Mouse (Mus musculus): ENCODE data around the gene Gm21188.
"Not testable (repeated sequence)": the region's sequence is repeated elsewhere in the genome, so short reads cannot be mapped to it uniquely, and the experiment has no call there.

The Gm21188 gene

DNA sequence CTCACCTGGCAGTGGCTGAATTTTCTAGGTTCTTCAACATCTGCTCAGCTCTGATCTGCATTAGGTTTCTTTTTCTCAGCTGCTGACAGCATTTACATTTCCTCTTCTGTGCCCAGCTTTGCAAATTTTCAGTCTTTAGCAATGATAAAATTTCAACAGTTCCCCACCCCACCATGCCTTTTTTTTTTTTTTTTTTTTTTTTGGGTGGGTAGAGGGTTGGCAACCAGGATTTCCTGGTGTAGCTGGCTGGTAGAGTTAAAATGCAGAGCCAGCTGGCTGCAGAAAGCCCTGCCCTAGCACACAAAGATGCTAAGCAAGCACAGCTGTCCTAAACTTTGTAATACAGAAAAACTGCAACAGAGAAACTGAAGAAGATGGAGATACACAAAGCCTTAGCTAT lies at the start of gene Gm21188:
Gm21188 (minus strand) TSS at position 110 of the 400 bp plus-strand sequence.
- not testable (repeated sequence) for DNase-seq

DNA sequence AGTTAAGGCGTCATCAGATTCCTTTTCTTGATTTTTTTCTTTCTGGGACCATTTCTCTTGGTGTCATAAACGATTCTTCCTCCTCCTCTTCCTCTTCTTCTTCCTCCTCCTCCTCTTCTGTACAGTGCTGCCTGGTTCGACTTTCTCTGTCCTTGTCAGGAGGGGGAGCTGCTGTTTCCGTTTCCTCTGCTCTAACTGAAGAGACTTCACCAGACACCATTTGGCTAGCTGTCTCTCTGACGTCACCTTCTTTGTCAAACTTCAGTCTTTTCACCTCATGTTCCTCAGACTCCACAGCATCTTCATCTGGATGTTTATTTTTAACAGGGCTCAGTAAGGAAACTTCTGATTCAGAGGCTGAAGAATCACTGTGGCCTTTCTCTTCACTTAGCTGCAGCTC lies 47.3 kb upstream of the Gm21188 start:
- not testable (repeated sequence) for DNase-seq

DNA sequence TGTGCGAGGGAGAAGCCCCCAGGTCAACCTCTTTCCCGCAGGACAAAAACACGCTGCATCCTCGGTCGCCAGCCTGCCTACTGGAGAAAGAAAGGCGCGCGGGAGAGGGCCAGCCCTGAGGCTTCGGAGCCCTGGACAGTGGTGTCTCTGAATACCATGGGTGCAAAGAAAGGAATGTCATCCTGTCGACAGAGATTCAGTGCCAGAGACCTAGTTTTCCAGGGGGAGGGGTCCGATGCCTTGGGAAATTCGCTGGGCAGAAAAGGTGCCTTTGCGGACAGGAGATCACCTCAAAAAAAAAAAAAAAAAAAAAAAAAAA lies 44.9 kb upstream of the Gm21188 start:
- not testable (repeated sequence) for DNase-seq

DNA sequence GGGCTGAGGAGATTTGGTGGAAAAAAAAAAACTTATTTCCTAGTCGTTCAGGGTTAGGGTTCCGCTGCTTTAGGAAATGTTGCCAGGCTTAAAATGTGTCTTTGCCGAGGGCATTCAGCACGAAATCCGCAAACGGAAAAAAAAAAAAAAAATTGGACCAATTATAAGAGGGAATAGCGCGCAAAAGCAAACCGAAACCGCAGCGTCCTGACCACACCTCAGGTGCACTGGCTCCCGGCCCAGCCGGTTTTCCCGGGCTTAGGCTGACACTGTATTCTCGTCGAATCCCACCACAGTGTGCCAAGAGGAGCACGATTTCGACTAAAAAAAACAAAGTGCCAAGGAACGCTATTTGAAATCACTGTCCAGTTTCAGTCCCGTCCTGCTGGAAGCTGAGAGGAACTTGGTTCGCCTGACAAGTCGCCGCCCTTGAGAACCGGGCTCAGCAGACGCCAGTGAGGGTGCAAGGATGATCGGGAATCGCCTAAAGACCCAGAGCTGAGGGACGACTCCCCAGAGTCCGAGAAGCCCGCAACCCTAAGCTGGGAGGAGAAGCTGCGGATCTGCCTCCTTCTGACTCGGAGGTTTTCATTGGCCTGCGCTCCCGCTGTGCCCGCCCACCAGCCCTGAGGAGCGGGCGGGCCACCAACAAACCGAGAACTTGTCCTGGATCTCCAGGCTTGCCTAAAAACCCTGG lies 44.4 kb upstream of the Gm21188 start:
- peak; percentile 5 for DNase-seq

DNA sequence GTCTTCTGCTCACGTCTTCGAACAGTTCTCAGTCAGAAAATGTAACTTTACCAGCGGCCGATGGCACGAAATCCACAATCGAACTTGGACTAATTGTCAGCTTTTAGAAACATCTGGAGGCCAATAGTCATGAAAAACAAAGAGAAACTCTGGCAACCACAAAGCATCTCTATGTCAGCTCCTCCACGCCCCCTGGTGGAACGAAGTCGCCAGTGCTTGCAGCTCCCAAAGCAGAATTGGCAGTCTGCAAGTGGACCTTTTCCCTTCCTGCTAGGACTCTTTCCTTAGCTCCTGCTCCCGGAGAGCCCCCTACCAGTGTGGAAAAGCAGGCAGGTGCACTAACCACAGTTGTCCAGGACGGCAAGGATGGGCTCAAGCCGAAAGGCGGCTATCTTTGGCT lies 41.0 kb upstream of the Gm21188 start:
- not testable (repeated sequence) for DNase-seq

DNA sequence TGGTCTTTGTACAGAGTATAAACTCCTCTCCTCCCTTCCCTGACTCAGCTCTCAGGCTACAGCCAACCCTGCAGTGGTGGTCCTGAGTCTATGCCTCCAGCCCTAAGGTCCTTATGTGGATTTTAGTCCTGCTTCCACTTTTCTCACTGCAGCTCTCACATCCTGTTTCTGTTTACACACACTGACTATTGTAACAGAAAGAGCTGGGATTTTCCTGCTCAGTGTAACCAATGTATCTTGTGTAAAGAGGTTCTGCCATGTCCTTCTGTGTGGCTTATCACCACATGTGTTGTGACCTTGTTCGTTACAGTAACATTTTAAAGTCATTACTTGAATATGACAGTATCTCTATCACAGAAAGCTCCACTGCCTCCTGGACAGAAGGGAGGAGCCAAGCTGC lies 27.6 kb upstream of the Gm21188 start:
- not testable (repeated sequence) for DNase-seq

DNA sequence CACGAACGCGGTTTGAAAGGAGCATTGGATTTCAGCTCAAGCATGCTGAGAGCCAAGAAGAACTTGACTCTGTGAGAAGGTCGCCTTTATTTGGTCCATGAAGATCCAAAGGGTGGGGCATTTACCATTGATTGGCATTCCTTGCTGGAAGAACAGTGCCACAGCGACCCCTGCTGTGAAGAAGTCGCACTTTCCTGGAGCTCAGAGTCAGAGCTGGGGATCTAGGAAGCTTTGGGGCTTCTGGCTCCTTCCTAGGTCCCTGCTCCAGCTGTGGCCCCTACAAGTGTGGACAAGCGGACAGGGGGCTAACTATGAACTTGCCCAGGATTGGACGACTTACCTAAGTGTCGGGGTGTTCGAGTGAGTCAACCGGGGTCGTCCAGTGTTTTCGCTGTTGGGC lies 18.9 kb upstream of the Gm21188 start:
- DNase-seq: not testable (repeated sequence)

DNA sequence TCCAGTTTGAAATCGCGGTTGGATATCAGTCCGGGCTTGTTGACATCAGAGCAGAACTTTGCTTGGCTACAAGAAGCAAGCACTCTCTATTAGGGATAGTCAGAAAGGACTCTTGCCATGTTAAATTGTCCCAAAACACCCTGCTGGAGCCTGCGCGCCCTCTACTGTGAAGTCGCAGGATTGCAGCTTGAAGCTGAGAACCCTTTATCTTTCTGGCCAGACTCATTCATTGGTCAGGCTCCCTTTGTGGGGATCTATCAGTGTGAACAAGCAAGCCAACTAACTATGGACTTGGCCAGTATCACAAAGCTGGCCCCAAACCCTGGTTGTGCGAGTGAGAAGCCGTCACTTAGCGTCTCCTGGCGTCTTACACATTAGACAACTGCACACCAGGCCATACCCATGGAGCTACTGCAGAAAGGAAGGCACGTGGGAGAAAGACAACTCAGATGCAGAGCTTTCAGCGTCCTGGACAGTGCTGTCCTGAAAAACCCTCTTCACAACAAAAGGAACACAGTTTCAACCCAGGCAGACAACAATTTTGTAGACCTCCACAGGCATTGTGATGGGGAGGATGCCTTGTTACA lies 18.1 kb upstream of the Gm21188 start:
- not testable (repeated sequence) for DNase-seq

DNA sequence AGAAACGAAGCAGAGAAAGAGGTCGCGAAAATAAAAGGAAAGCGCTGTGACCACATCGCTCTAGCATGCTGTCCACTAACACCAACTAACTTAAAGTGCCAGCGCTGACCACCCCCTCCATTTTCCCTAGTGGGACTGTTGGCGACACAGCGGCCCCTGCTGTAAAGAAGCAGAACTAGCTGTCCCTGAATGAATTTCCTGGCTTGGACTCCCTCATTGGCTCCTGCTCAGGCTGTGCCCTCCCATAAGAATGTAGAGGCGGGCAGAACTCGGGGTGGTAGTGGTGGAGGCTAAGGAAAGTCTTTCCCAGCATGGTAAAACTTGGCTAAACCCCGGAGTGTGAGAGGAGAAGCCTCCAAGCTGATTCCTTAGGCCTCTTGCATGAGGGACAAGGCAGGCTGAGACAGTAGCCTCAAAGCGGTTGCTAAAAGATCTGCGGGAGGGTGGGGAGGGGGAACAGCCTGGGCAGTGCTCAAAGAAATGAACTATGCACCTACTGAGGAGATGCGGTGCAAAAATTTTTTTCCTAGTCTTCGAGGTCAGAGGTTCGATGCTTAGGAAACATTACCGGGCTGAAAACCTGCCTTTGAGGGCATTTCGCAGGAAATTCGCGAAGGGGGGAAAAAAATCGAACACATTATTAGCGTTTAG lies 11.6 kb upstream of the Gm21188 start:
- not testable (repeated sequence) for DNase-seq

DNA sequence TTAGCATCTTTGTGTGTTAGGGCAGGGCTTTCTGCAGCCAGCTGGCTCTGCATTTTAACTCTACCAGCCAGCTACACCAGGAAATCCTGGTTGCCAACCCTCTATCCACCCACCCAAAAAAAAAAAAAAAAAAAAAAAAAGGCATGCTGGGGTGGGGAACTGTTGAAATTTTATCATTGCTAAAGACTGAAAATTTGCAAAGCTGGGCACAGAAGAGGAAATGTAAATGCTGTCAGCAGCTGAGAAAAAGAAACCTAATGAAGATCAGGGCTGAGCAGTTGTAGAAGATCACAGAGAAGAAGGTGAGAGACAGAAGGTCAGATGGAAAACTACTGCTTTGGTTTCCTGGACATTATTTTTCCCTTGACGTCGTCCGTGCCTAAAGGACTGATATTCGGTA lies 10.9 kb upstream of the Gm21188 start:
- DNase-seq: not testable (repeated sequence)

DNA sequence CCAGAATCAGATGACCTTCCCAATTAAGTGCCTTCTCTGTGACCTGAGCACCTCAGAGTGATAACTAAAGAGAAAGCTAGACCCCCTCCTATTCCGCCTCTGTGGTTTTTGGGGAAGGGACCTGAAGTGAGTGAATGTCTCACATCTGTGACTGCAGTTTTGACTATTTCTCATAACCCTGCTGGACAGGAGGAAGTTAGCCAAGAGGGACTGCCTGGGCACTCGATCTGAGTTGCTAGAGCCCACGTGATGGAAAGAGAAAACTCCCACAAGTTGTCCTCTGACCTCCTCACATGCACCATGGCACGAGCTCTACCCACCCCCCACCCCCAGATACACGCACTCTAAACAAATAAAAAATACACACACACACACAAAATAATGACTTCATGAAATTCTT lies 3.4 kb downstream of the Gm21188 start:
- DNase-seq: not testable (repeated sequence)

DNA sequence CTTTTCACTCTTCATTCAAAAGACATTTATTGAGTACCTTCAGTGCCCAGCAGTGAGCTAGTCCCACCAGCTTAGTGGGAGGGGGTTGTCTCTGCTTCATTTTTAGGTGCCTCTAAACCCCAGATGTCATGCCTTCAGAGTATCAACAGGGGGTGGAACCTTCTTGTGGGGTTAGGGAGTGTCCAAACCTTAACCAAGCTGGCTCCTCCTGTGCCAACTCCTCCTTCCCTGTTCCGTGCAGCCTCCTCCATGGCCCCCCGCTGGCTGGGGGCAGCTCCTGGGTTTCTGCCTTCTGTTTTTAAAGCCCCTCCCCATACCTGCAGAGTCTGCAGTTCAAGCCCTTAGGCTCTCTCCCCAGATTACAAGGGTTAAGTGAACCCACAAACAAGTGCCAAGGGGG lies 3.8 kb downstream of the Gm21188 start:
- DNase-seq: not testable (repeated sequence)

DNA sequence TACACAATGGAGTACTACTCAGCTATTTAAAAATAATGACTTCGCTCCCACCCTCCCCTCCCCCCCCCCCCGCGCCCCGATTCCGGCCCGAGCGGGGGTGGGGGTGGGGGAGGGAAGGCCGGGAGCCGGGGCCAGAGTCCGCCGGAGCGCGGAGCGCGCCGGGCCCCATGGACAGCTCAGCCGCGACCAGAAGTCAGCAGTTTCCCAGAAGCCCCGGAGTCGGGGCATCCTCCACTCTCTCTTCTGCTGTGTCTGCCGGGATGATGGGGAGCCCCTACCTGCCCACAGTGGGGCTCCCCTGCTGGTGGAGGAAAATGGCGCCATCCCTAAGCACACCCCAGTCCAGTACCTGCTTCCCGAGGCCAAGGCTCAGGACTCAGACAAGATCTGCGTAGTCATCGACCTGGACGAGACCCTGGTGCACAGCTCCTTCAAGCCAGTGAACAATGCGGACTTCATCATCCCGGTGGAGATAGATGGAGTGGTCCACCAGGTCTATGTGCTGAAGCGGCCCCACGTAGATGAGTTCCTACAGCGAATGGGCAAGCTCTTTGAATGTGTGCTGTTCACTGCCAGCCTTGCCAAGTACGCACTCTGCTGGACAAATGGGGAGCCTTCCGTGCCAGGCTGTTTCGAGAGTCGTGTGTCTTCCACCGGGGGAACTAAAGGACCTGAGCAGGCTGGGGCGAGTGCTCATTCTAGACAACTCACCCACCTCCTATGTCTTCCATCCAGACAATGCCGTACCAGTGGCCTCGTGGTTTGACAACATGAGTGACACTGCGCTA lies 5.4 kb downstream of the Gm21188 start:
- not testable (repeated sequence) for DNase-seq

DNA sequence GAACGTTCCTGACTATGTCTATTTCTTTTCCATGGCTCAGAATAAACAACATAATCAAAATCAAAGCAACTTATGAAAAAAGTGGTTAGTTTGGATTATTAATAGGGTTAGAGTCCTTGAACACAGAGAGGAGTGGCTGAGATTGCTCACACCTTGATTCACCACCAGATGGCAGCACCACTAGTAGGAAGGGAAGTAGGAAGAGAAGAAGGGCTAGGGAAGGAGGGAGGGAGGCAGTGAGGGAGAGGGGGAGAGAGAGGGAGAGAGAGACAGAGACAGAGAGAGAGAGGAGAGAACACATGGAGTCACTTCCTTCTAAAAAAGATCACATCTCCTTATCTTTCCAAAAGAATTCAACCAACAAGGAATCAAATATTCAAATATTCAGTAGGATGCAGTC lies 10.8 kb downstream of the Gm21188 start:
- DNase-seq: not testable (repeated sequence)

DNA sequence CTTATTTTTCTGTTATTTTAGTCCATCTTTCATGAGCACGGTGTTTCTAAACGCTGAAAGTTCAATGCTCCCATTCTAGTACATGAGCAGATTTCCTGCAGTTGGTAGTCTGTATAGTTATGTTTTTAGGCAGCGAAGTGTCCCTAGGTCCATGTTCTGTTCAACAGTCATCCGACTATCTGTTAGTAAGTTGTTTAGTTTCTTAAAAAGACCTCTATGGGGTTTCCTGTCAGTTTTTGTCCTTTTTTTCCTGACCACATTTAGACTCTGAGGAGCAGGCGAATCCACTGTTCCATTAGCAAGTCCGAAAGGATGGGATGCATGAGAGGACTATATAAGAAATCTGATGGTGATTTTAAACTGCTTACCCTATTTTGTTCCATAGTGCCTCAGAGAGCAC lies 14.1 kb downstream of the Gm21188 start:
- DNase-seq: not testable (repeated sequence)

DNA sequence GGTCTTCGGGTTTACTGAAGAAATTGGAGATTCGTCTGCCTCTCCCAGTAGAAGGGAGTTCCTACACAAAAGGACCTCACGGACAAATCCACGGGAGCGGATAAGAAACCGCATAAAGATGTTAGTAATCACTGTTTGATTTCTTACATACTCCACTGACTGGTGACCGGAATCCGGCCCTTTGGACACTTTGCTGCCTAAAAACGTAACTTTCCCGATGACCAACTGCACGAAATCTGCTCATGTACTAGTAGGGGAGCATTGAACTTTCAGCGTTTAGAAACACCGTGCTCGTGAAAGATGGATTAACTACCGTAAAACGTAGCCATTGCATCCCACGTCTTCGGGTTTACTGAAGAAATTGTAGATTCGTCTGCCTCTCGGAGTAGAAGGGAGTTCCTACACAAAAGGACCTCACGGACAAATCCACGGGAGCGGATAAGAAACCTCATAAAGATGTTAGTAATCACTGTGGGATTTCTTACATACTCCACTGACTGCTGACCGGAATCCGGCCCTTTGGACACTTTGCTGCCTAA lies 15.3 kb downstream of the Gm21188 start:
- DNase-seq: peak; percentile 35

DNA sequence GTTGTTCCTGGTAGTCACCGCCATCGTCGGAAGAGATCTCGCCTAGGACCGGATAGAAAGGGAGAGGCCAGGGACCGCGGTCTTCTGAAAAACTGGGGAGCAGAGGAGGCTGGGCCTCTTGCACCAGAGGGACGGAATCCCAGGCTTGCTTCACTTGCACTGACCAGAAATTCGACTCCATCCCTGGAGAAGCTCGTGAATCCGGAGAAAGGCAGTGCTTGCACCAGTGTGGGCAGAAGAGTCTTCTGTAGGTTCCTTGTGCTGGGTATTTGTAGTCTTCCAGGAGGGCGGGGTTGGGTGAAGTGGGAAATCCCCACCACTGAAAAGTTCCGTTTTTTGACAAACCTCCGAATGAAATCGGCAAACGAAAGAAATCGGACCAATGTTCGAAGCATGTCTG lies 16.8 kb downstream of the Gm21188 start:
- not testable (repeated sequence) for DNase-seq

DNA sequence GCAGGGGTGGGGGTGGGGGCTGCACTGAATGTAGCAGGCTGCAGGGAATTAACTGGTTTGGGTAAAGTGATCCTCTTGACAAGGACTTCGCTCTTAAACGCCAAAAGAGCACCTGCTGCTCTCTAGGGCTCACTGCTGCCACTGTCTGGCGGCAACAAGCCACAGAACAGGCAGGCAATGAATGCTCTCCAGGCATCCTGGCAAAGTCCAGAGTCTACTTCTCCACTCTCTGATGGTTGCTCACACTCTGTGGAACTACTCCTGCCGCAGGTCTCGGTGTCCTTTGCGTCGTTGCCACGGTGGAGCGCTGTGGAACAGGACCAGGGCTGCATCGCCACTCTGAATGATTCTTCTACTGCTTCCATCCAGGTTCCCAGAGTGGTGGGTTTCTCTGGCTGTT lies 17.4 kb downstream of the Gm21188 start:
- not testable (repeated sequence) for DNase-seq

DNA sequence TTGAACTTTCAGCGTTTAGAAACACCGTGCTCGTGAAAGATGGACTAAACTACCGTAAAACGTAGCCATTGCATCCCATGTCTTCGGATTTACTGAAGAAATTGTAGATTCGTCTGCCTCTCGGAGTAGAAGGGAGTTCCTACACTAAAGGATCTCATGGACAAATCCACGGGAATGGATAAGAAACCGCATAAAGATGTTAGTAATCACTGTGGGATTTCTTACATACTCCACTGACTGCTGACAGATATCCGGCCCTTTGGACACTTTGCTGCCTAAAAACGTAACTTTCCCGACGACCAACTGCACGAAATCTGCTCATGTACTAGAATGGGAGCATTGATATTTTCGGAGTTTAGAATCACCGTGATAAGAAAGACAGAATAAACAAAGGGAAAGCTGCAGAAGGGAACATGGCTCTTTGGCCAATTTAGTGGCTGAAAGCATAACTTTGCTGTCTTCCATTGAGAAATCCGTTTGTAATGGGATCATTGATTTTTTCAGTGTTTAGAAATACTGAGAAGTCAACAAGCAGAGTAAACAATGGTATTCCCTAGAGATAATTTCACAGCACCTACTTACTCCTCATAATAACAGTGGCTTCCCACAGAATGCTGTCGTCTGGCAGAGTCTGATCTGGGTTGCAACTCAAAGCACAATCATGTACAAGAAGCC lies 18.3 kb downstream of the Gm21188 start:
- DNase-seq: peak; percentile 66

DNA sequence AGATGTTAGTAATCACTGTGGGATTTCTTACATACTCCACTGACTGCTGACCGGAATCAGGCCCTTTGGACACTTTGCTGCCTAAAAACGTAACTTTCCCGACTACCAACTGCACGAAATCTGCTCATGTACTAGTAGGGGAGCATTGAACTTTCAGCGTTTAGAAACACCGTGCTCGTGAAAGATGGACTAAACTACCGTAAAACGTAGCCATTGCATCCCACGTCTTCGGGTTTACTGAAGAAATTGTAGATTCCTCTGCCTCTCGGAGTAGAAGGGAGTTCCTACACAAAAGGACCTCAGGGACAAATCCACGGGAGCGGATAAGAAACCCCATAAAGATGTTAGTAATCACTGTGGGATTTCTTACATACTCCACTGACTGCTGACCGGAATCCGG lies 20.3 kb downstream of the Gm21188 start:
- peak; percentile 57 for DNase-seq

DNA sequence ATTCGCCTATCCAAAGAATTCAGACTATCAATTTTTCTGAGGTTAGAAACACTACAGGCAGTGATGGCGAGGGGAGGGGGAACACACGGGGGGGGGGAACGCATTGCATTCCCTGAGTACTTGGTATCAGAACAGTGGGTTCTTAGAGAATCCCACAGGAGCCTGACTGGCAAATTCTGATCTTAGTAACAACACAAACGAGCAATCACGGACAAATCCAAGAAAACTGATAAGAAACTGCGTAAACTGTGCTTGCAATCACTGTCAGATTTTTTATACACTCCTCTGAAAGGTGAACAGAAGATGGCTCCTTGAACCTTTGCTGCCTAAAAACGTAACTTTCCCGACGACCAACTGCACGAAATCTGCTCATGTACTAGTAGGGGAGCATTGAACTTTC lies 24.6 kb downstream of the Gm21188 start:
- DNase-seq: not testable (repeated sequence)

DNA sequence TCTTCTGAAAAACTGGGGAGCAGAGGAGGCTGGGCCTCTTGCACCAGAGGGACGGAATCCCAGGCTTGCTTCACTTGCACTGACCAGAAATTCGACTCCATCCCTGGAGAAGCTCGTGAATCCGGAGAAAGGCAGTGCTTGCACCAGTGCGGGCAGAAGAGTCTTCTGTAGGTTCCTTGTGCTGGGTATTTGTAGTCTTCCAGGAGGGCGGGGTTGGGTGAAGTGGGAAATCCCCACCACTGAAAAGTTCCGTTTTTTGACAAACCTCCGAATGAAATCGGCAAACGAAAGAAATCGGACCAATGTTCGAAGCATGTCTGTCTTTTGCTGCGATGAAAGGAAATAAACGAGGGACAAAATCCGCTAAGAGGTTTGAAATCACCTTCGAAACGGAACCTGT lies 25.1 kb downstream of the Gm21188 start, which contains the start of gene Gm36079:
Gm36079 (minus strand) TSS at position 101 of the 400 bp plus-strand sequence.
- not testable (repeated sequence) for DNase-seq
